Mouse (Mus musculus) ES-E14 (cell line): ENCODE data around the gene Ccdc88c.

Source experiments
- HCFC1 ChIP-seq: IDR thresholded peaks from 2 replicates; pipeline ENCODE4 v1.6.1; 2012; ENCODE audit warnings: low read length, inconsistent platforms, borderline replicate concordance; ENCODE audit not compliant: insufficient read depth
- MAFK ChIP-seq: IDR thresholded peaks from 2 replicates; pipeline ENCODE4 v1.6.1; 2014; ENCODE audit warnings: mild to moderate bottlenecking, low read depth, low read length, inconsistent platforms; ENCODE audit not compliant: insufficient read depth
- ZC3H11A ChIP-seq: IDR thresholded peaks from 2 replicates; pipeline ENCODE4 v1.6.1; 2012; ENCODE audit warnings: low read depth, mild to moderate bottlenecking, inconsistent platforms, low read length, borderline replicate concordance

DNA sequence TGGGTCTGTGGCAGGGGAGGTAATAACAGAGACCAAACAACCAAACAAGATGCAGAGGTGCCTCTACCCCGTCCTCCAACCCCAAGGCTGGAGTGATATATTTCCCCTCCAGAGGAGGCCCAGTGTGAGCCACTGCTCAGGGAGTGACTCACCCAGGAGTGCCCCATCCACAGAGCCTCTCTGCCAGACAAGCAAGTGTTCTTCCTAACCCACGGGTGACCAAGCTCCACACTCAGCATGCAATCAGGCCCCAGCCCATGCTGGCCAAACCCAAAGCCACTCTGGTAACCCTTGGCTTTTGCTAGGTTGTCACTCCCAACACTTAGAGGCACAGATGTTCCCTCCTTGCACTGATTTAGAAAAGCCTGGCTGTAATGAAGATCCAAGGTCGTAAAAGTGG, 35.7 kb downstream of the Ccdc88c start:
- TF ChIP-seq MAFK (no peak), HCFC1 (no peak), ZC3H11A (no peak)
